Mouse (Mus musculus) C2C12 (cell line): ENCODE data around the gene Gp5. TPM values are rescaled to one million over a fixed set of nuclear protein-coding genes. Genes with fewer than 3 reads are reported as not detected.

Experiments used
- H3K27me3 ChIP-seq: one replicate; pipeline ENCODE4 v1.6.1; 2011; ENCODE audit not compliant: control insufficient read depth, insufficient read depth, insufficient read length
- H3K36me3 ChIP-seq: one replicate; pipeline ENCODE4 v1.6.1; 2011; ENCODE audit not compliant: control insufficient read depth, insufficient read depth
- H3K4me3 ChIP-seq: one replicate; pipeline ENCODE4 v1.5.1; 2011; ENCODE audit warnings: mild to moderate bottlenecking, control low read depth; ENCODE audit not compliant: poor library complexity, insufficient read depth, severe bottlenecking
- H3K79me2 ChIP-seq: one replicate; pipeline ENCODE4 v1.6.1; 2011; ENCODE audit not compliant: control insufficient read depth, insufficient read depth
- H3K79me3 ChIP-seq: one replicate; pipeline ENCODE4 v1.6.1; 2011; ENCODE audit warnings: low read depth, control low read depth
- H3ac ChIP-seq: one replicate; pipeline ENCODE3; 2011; ENCODE audit warnings: low read depth; ENCODE audit not compliant: control insufficient read depth, insufficient read length
- CEBPB ChIP-seq: IDR thresholded peaks from one replicate; pipeline ENCODE4 v1.6.1; 2011; ENCODE audit warnings: low read depth, mild to moderate bottlenecking, control low read depth, moderate library complexity
- CTCF ChIP-seq: IDR thresholded peaks from one replicate; pipeline ENCODE4 v1.5.1; 2011; ENCODE audit not compliant: control insufficient read depth, insufficient read depth, insufficient read length
- FOSL1 ChIP-seq: IDR thresholded peaks from one replicate; pipeline ENCODE4 v1.8.0; 2011; ENCODE audit warnings: mild to moderate bottlenecking, low read length; ENCODE audit not compliant: poor library complexity, insufficient read depth, severe bottlenecking
- MAX ChIP-seq: IDR thresholded peaks from one replicate; pipeline ENCODE4 v1.6.1; 2011; ENCODE audit warnings: mild to moderate bottlenecking, control low read depth
- MYOD1 ChIP-seq: IDR thresholded peaks from one replicate; pipeline ENCODE4 v1.6.1; 2011; ENCODE audit warnings: low read depth; ENCODE audit not compliant: control insufficient read depth, insufficient read length
- MYOG ChIP-seq: IDR thresholded peaks from one replicate; pipeline ENCODE4 v1.6.1; 2011; ENCODE audit not compliant: control insufficient read depth, insufficient read length; ENCODE audit errors: extremely low read depth
- USF1 ChIP-seq: IDR thresholded peaks from one replicate; pipeline ENCODE4 v1.6.1; 2011; ENCODE audit warnings: low read depth, mild to moderate bottlenecking, control low read depth, moderate library complexity
- polyA plus RNA-seq: library from polyadenylated mRNA; unstranded; fragments of >200 nt; fragmentation: generic; extraction: Trizol; gene quantifications from one replicate; pipeline ENCODE4 v1.2.1, GENCODE M21; 2012; ENCODE audit warnings: missing spikeins

Gp5 gene
- polyA plus RNA-seq, 1 experiment, result 0.20 TPM

DNA sequence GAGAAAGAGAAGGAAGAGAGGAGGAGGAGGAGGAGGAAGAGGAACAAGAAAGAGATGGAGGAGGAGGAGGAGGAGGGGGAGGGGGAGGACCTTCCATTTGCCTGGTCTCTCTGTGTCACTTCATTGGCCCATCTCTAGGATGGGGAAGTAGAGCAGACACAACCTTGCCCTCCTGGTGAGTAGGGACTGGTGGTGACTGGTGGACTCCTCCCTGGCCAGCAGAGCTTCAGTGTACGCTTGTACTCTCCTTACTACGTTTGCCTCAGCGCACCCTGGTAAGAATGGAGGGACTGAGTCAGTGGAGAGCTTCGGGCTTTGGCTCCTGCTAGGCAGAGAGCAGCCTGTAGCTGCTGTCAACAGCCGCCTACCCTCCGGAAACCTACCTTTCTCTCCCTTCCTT is 7.9 kb downstream of the Gp5 start:
- no peak overlapping the region for H3K4me3 ChIP-seq
- no peaks in the 10 kb centered on the region for H3K36me3 ChIP-seq
- no peaks in the 10 kb centered on the region for H3K79me2 ChIP-seq
- no peaks in the 10 kb centered on the region for H3K79me3 ChIP-seq
- TF ChIP-seq MAX (no peak), USF1 (no peak), FOSL1 (no peak), CTCF (no peak), MYOG (no peak), MYOD1 (no peak), CEBPB (no peak)
- no peak overlapping the region for H3ac ChIP-seq
- H3K27me3 ChIP-seq, result no peaks in the 10 kb centered on the region

DNA sequence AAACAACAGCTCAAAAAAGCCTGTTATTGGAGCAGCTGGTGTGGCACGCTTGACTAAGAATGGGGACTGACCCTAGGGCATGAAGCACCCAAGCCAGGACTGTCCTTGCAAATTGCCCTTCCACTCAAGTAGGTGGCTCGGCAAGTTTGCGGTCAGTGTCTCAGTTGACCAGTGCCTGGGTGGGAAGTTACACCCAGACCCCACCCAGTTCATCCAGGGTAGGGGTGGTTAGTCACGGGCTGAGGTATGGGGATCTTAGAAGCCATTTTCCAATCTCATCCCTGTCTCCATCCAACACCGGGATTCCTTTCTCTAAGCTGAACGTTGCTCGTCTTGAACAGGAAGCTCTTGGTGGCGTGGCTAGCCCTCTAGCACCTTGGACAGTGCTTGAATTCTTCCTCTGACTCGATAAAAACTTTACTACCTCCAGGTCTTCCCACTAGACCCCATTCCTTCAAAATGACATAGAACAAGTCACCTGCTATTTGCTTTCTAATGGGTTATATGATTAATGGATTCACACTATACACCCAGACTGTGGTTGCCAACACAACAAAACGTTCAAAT is 10.8 kb downstream of the Gp5 start:
- no peak for TF ChIP-seq MAX
- no peak for TF ChIP-seq FOSL1
- no peak for TF ChIP-seq USF1
- TF ChIP-seq MYOG, result no peak
- TF ChIP-seq CTCF, result no peak
- TF ChIP-seq MYOD1, result no peak
- TF ChIP-seq CEBPB, result no peak
- H3K79me2 ChIP-seq, result no peaks in the 10 kb centered on the region
- no peaks in the 10 kb centered on the region for H3K27me3 ChIP-seq
- no peak overlapping the region for H3ac ChIP-seq
- no peaks in the 10 kb centered on the region for H3K79me3 ChIP-seq
- no peaks in the 10 kb centered on the region for H3K36me3 ChIP-seq
- H3K4me3 ChIP-seq, result no peak overlapping the region

- no peak overlapping the region for H3K4me3 ChIP-seq
- TF ChIP-seq FOSL1 (no peak), CEBPB (no peak), MYOG (no peak), CTCF (no peak), MYOD1 (no peak), USF1 (no peak), MAX (no peak)
- no peak overlapping the region for H3ac ChIP-seq
- H3K79me3 ChIP-seq, result no peaks in the 10 kb centered on the region
- no peaks in the 10 kb centered on the region for H3K36me3 ChIP-seq
- H3K79me2 ChIP-seq, result no peaks in the 10 kb centered on the region
- no peaks in the 10 kb centered on the region for H3K27me3 ChIP-seq
Observed at GRCm38 (mm10) chr16:30297450-30297849, 13.1 kb downstream of the Gp5 start.

- Histone ChIP-seq H3K36me3 (no peaks in the 10 kb centered on the region), H3K4me3 (no peak overlapping the region), H3ac (no peak overlapping the region), H3K79me2 (no peaks in the 10 kb centered on the region), H3K27me3 (no peaks in the 10 kb centered on the region), H3K79me3 (no peaks in the 10 kb centered on the region)
- TF ChIP-seq FOSL1, result no peak
- no peak for TF ChIP-seq CTCF
- TF ChIP-seq MYOD1, result no peak
- no peak for TF ChIP-seq CEBPB
- no peak for TF ChIP-seq USF1
- no peak for TF ChIP-seq MAX
- TF ChIP-seq MYOG, result no peak
Observed at GRCm38 (mm10) chr16:30296601-30297275, 13.8 kb downstream of the Gp5 start.

- H3K36me3 ChIP-seq, result no peaks in the 10 kb centered on the region
- no peak overlapping the region for H3ac ChIP-seq
- H3K79me3 ChIP-seq, result no peaks in the 10 kb centered on the region
- peaks cover 3% of the 10 kb centered on the region for H3K27me3 ChIP-seq
- TF ChIP-seq MYOG (no peak), MAX (no peak), CTCF (no peak), CEBPB (no peak), FOSL1 (no peak), MYOD1 (no peak), USF1 (no peak)
- H3K79me2 ChIP-seq, result no peaks in the 10 kb centered on the region
- H3K4me3 ChIP-seq, result no peak overlapping the region
Observed at GRCm38 (mm10) chr16:30295106-30295505, 15.5 kb downstream of the Gp5 start.

- TF ChIP-seq MYOD1 (no peak), CEBPB (no peak), FOSL1 (no peak), USF1 (no peak), MYOG (no peak), CTCF (no peak), MAX (no peak)
- no peaks in the 10 kb centered on the region for H3K79me2 ChIP-seq
Observed at GRCm38 (mm10) chr16:30290436-30290835, 20.1 kb downstream of the Gp5 start.

More at GRCm38 (mm10) chr16:30290436-30290835, 20.1 kb downstream of the Gp5 start:
- Histone ChIP-seq H3ac (no peak overlapping the region), H3K79me3 (no peaks in the 10 kb centered on the region), H3K4me3 (no peak overlapping the region), H3K27me3 (peaks cover 3% of the 10 kb centered on the region), H3K36me3 (no peaks in the 10 kb centered on the region)
